Mouse (Mus musculus): Measurements from ENCODE around the gene Nptn. TPM values are rescaled to one million over a fixed set of nuclear protein-coding genes. Genes with fewer than 3 reads are reported as not detected.
A peak's percentile ranks its signal among the peaks of the same experiment; 100 is the strongest.
"Not testable (repeated sequence)": the region's sequence is repeated elsewhere in the genome, so short reads cannot be mapped to it uniquely, and the experiment has no call there.

Nptn gene
- total RNA-seq, 2 experiments from 2014 or later = 963 to 1,027 TPM

GRCm38 (mm10) chr9:58557457-58558455, 24.3 kb upstream of the Nptn start:
- no peak for DNase-seq (ENCODE audit: low spot score in 2 of 2)
- intact Hi-C loops (cut with DNase I) = no loop called here

GRCm38 (mm10) chr9:58560211-58560610, 21.8 kb upstream of the Nptn start:
- intact Hi-C loops (cut with DNase I) = no loop called here
- no peak for DNase-seq (ENCODE audit: low spot score in 2 of 2)

- DNase-seq (ENCODE audit: low spot score in 2 of 2); intact Hi-C loops (cut with DNase I): not testable (repeated sequence)
Measured at GRCm38 (mm10) chr9:58565945-58566344, 16.1 kb upstream of the Nptn start.

- no peak for DNase-seq (ENCODE audit: low spot score in 2 of 2)
- intact Hi-C loops (cut with DNase I) = no loop called here
Measured at GRCm38 (mm10) chr9:58567682-58568081, 14.4 kb upstream of the Nptn start.

- intact Hi-C loops (cut with DNase I) = no loop called here
- DNase-seq (ENCODE audit: low spot score in 2 of 2) = no peak
Measured at GRCm38 (mm10) chr9:58571001-58571400, 11.0 kb upstream of the Nptn start.

GRCm38 (mm10) chr9:58578669-58579068, 3.4 kb upstream of the Nptn start:
- intact Hi-C loops (cut with DNase I) = loop anchor here (2.0 kb wide), 2 partner anchors 38 to 72 kb away; no protein-coding TSS in a partner anchor
- peak; percentile 79 to 85 for DNase-seq (ENCODE audit: low spot score in 2 of 2)

GRCm38 (mm10) chr9:58580453-58581195, 1.4 kb upstream of the Nptn start:
- intact Hi-C loops (cut with DNase I) = loop anchor here (5.0 to 10.0 kb wide), 2 partner anchors 37 to 294 kb away; no protein-coding TSS in a partner anchor
- DNase-seq (ENCODE audit: low spot score in 2 of 2) = not testable (repeated sequence)

- intact Hi-C loops (cut with DNase I) = loop anchor here (5.0 to 10.0 kb wide), 2 partner anchors 36 to 293 kb away; no protein-coding TSS in a partner anchor
- DNase-seq (ENCODE audit: low spot score in 2 of 2) = no peak
Measured at GRCm38 (mm10) chr9:58581283-58581930, 633 bp upstream of the Nptn start.

GRCm38 (mm10) chr9:58582581-58583266, 684 bp downstream of the Nptn start:
- intact Hi-C loops (cut with DNase I) = loop anchor here (1.0 to 10.0 kb wide), 3 partner anchors 27 to 292 kb away; partner anchors contain the start of gene Cd276
- DNase-seq (ENCODE audit: low spot score in 2 of 2) = no peak

- no peak for DNase-seq (ENCODE audit: low spot score in 2 of 2)
- intact Hi-C loops (cut with DNase I) = loop anchor here (5.0 to 10.0 kb wide), 2 partner anchors 34 to 292 kb away; no protein-coding TSS in a partner anchor
Measured at GRCm38 (mm10) chr9:58583267-58583641, 1.2 kb downstream of the Nptn start.

- DNase-seq (ENCODE audit: low spot score in 2 of 2) = no peak
- intact Hi-C loops (cut with DNase I) = loop anchor here (5.0 to 10.0 kb wide), 2 partner anchors 33 to 290 kb away; no protein-coding TSS in a partner anchor
Measured at GRCm38 (mm10) chr9:58584323-58584722, 2.3 kb downstream of the Nptn start.

GRCm38 (mm10) chr9:58588657-58589056, 6.6 kb downstream of the Nptn start:
- intact Hi-C loops (cut with DNase I) = loop anchor here (10.0 kb wide), 1 partner anchor 286 kb away; no protein-coding TSS in a partner anchor

GRCm38 (mm10) chr9:58595313-58595712, 13.3 kb downstream of the Nptn start:
- intact Hi-C loops (cut with DNase I) = no loop called here
- no peak for DNase-seq (ENCODE audit: low spot score in 2 of 2)

More at GRCm38 (mm10) chr9:58588657-58589056, 6.6 kb downstream of the Nptn start:
- no peak for DNase-seq (ENCODE audit: low spot score in 2 of 2)

GRCm38 (mm10) chr9:58613790-58614189, 31.8 kb downstream of the Nptn start:
- peak in 1 of 2 experiments; percentile 16 for DNase-seq (ENCODE audit: low spot score in 2 of 2)
- intact Hi-C loops (cut with DNase I) = no loop called here

GRCm38 (mm10) chr9:58615064-58615938, 33.3 kb downstream of the Nptn start:
- no peak for DNase-seq (ENCODE audit: low spot score in 2 of 2)
- intact Hi-C loops (cut with DNase I) = loop anchor here (5.0 kb wide), 1 partner anchor 33 kb away; the partner anchor contains the start of gene Nptn

GRCm38 (mm10) chr9:58623009-58623408, 41.0 kb downstream of the Nptn start:
- intact Hi-C loops (cut with DNase I) = no loop called here

GRCm38 (mm10) chr9:58627197-58627596, 45.2 kb downstream of the Nptn start:
- DNase-seq (ENCODE audit: low spot score in 2 of 2) = no peak
- intact Hi-C loops (cut with DNase I) = no loop called here

More at GRCm38 (mm10) chr9:58623009-58623408, 41.0 kb downstream of the Nptn start:
- no peak for DNase-seq (ENCODE audit: low spot score in 2 of 2)

- intact Hi-C loops (cut with DNase I) = no loop called here
- DNase-seq (ENCODE audit: low spot score in 2 of 2) = no peak
Measured at GRCm38 (mm10) chr9:58630441-58630840, 48.4 kb downstream of the Nptn start.
